Mouse (Mus musculus) gastrocnemius, adult 18-20 months (tissue): ENCODE data around the gene Plppr1. TPM values are rescaled to one million over a fixed set of nuclear protein-coding genes. Genes with fewer than 3 reads are reported as not detected.
"Not testable (repeated sequence)": the region's sequence is repeated elsewhere in the genome, so short reads cannot be mapped to it uniquely, and the experiment has no call there.

ENCODE experiments used
- DNase-seq: peaks from one replicate; pipeline ENCODE4 v3.0.0; 2021; ENCODE audit warnings: low spot score
- total RNA-seq, 2 experiments: library from RNA; stranded (reverse); gene quantifications; 2 replicates each; pipeline ENCODE4 v1.2.3; 2021

The Plppr1 gene
- total RNA-seq, 2 experiments from 2014 or later: not detected

DNA sequence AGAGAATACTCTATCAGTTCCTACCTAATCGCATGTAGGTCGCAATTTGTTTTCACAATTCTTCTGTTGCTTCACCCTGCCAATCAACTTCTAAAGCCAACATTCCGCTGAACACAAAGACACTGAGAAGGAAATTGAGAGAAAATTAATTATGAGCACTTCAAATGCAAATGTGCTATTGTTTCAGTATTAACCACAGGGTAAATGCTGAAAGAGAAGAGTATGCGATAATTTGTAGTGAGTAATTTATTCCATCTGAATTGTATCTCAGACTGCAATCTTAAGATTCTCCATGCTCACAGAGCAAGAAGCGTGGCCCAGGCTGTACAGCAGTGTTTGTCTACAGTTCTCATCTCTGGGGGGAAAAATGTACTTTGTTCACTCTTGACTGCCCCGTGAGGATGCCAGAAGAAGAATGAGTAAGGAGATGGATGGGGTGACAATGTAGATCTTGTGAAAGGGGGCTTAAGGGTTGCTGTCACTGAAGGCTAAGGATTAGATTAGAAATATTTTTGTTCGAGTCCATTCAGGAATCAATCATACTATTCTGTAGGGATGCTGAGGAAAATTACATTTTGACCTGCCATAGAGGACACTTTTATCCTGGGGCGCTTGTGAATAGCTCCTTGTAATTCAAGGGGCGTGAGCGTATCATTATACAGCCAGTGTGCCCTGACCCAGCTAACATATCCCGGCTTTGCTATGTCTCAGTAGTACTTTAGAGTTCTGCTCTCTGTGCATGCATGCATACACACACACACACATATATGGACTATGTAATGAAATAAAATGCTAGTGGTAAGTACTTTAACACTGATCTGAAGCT lies 173.3 kb downstream of the Plppr1 start:
- no peak for DNase-seq

DNA sequence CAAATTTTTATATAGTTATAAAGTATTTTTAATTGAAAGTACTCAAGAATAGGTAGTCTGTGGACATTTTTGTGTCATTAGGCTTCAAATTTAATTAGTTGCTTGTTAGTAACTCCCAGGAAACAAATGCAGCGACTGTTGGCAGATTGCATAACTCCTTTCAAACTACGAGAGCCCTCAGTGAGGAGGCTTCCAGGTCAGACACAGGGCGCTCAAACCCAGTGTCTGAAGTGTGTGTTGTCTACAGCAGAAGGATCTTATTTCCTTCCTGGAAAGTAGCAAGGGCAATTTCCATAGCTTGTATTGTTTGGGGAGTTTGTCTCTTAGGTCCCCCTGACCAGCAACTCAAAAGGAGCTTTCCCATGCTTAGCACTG lies 173.9 kb downstream of the Plppr1 start:
- no peak for DNase-seq

DNA sequence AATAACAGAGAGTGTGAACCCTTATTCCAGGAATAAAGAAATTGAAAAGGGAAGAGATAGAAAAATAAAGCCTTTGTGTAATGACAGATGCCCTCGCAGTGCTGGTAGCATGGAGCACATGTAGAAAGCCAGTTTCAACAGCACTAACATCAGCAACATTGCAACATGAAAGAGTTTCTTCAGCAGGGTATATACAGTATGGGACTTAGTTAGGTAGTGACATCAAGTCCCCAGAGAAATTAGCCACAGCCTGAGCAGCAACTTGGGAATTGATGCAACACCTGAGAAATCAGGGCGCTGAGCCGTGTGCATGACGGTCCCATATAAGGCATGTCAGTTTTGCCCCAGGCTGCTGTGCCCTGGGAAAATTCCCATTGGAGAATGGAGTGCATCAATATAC lies 179.0 kb downstream of the Plppr1 start:
- no peak for DNase-seq

DNA sequence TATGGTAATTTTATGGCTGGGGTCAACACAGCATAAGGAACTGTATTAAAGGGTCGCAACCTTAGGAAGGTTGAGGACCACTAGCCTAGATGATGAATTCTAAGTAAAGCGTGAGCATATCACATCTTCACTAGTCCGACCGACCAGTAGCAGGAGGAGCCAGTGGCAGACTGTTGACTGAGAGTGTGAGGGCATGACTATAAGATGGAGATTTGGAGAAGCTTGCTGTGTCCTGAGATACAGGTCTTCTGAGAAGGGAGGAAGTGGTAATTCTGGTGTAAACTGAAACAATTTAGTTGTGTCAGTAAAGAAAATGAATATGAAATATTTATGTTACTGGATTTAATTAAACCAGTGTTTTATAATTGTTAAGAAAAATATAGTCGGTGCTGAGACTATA lies 180.4 kb downstream of the Plppr1 start:
- DNase-seq: no peak

DNA sequence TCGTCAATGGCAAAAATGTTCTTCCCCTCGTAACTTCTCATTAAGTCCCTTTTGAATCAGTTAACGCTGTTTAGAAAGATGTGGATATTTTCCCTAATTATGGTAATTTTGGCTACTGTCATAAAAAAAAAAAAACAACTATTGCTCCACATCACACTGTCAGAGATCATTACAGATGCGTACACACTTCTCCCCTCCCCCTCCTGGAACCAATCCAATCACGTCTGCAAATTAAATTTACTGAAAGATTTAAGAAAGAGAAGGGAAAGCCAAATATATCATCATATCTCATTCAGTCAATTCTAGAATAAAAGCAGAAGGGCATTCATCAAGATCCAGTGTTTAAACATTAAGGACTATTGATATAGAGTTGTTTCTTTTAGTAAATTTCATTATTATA lies 185.7 kb downstream of the Plppr1 start:
- DNase-seq: no peak

DNA sequence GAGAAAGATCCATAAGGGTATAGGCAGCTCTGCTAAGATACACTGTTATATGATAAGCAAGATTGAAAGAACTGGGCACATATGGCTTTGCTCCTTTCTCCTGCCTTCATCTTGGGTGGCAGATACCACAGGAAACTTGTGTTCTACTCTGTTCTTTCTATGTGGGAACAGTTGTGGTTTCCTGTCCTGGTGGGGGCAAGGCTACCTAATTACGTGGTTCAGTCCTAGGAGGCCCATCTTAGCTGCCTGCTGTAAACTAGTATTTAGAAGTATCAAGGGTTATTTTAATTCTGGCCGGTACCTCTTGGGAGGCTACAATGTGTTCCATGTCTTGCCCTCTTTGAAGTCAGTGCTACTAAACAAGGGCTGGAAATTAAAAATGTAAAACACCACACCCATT lies 186.2 kb downstream of the Plppr1 start:
- DNase-seq: no peak

DNA sequence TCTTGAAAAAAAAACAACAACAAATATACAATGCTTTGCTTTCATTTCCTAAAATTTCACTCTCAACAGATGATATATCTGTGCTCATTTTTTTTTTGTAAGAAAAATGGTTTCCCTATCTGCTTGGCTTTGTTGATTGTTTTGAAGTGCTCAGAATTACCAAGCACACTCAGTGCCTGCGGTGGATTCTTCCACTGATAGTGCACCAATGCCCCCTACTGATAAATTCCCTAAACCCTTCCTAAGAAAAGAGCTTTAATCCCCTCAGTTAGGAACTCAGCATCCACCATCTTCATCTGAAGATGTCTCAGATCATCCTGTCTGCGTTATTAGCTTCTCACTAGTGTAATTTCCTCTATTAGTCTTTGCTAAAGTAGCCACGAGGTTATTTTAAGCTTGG lies 192.2 kb downstream of the Plppr1 start:
- DNase-seq: no peak

DNA sequence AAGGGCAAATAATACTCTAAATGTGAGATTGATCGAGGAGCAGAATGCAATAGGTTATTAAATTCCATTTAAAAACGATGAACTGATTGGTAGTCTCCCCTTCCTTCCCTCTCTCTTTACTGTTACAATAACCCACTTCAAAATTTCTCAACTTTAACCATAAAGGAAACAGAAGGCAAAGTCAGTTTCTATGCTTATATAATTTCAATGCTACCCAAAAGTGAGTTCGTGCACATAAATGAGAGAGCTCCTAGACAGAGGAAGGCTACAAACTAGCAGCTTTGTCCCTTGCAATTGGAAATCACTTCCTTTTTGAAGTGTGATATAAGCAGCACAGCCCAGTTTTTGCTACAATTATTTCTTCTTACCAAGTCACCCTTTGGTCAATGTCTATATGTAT lies 193.1 kb downstream of the Plppr1 start:
- no peak for DNase-seq

DNA sequence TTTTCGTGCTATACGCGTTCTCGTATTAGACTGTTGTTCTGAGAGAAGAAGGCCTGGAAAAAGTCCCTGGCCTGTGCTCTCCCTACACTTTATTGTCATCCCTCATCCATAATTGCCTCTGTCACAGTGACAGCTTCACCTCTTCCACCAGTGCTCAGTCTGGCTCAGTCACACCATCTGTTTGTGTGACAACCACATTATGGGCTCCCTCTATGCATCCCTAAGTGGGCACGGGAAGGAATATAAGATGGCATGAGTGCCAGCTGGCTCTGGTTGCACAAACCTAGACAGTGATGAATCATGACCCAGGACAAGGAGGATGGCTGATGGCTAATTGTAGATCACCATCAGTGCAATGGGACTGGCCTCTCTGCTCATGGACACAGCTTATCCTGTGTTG lies 219.4 kb downstream of the Plppr1 start:
- DNase-seq: no peak

DNA sequence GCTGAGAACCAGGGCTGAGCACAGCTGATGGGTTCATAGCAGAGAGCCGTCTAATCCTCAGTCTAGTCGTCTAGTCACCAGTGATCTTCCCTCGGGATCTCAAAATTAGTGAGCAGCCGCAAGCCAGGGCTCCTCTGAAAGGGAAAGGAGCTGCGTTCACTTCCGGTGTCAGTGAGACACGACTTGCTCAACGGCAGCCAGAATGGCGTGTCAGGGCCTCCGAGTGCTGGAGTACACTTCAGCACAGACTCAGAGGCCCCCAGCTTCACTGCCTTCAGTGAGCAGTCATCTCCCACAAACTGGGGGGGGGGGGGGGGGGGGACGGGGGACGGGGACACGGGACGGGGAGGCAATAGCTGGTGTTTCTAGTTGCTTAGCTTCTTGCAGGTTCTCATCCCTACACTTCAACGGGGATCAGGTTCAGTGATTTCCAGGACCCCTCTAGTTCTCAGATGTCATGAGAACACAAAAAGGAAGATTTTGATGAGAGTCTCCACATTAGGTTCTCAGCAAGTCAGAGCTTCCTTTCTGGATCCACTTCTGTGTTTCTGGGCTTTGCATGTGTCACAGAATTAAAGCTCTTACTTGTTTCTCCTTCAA lies 225.7 kb downstream of the Plppr1 start:
- no peak for DNase-seq

DNA sequence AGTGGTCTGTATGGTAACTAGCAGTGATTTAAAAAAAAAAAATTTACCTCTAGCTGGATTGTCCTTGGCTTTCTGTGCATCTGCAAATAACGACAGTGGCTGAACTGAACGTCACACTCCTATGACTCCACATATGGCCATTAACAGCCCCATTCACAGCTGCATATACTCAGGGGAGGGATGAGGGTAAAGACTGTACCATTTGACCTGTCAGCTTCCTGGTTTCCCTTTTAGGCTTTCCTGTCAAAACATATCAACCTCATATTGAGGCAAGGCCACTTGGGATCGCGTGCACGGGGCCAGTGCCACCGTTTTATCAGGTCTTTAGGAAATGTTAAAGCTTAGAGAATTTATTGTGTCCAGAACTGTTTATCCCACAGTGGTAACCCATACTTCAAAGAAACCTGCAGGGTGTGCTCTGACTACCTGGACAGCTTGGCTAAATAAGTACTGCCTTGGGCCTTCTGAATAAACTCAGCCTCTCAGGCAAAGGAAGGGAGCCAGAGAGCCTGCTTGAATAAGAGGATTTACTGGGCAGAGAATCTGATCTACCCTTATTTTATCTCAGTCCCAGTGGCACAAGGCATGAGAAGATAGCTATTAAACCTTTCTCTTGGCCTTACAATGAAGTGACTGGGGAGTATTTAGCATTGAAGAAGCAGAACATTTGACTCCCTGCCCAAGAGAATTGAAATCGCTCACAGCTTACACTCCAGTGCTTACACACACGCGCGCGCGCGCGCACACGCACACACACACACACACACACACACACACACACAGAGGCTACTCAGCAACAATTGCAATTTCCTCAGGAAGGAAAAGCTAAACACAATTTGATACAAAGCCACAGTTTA lies 226.5 kb downstream of the Plppr1 start:
- DNase-seq: no peak

DNA sequence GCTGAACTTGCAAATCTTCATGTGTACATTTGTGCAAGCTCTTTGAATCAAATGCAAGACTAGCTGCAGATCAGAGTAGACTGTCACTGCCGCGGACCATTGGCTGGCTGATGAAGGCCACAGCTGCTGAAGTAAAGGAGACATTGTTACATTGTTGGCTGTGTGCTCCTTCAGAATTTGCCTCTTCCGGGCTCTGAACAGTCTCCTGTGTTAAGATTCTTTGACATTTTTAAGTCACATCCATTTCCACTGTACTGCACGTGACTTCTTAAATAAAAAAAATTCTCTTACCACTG lies 227.1 kb downstream of the Plppr1 start:
- no peak for DNase-seq

DNA sequence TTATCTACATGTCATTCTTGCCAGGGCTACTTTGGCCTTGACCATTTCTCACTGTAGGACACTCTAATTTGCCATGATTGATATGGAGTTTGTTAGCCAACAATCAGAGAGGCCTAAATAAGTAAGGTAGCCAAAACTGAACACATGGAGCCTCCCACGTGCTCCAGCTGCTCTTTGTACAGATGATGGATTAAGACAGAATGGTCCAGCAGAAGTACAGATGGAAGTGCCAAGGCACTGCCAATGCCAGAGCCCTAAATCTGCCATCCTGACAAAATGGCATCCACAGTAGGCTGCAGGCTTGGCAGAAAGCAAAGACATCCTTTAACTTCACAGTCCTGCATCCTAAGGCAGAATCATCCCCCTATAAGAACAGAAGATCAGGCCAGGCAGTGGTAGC lies 237.4 kb downstream of the Plppr1 start:
- no peak for DNase-seq

DNA sequence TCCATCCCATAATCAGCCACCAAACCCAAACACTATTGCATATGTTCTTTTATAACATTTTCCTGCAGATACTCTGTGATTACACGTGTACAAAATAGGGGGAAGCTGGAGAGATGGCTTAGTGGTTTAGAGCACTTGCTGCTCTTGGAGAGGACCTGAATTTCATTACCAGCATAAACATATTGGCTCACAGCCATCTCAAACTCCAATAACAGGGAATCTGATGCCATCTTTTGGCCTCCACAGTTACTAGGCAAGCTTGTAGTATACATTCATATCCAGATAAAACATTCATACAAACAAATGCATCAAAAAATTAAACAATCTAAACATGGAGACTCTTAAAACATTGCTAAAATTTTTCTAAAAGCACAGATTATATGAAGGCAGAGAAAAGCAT lies 240.5 kb downstream of the Plppr1 start:
- DNase-seq: no peak

DNA sequence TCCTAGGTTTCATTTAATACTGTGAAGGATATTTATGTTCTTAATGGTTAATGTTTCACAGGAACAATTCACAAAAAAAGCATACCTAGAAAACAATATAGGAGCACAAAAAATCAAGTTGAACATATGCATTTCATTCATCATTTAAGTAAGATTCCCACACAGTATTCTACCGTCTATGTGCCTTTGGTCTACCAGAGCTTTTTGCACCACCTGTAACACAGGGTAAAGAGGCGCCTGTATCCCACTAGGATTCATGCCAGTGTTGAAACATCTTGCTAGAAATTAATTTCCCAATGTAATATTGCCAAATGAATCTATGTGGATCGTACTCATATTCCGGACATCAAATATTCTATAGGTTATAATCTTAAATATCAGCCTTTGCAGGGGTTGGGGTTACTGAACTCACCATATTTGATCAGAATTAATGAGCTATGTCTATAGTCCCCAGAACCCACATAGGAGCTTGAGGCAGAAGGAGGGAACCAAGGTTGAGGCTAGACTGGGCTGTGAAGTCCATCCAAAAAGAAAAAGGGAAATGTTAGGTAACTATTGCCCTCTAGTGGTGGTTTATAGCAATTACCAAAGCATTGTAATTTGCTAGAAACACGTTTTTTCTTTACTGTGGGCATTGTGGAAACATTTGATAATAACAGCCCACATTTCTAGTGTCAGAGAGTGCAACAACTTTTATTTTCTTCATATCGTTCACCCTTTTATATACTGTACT lies 263.0 kb downstream of the Plppr1 start:
- DNase-seq: no peak

DNA sequence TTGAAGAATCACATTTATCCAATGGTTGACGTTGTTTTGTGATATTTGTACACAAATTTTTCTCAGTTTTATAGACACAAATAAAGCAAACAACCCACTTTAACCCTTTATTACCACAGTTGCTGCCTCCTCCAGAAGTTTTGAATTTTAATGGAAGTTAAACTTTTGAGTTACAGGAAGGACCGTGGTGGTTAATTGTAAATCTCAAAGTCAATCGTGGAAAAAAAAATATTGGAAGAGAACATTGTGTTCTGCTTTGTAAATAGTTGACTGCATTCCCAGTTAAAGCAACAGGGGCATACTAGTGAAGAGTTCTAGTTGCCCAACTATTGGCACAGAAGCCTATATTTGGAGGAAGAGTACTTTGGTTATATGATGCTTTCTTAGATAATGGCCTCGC lies 278.9 kb downstream of the Plppr1 start:
- DNase-seq: not testable (repeated sequence)

DNA sequence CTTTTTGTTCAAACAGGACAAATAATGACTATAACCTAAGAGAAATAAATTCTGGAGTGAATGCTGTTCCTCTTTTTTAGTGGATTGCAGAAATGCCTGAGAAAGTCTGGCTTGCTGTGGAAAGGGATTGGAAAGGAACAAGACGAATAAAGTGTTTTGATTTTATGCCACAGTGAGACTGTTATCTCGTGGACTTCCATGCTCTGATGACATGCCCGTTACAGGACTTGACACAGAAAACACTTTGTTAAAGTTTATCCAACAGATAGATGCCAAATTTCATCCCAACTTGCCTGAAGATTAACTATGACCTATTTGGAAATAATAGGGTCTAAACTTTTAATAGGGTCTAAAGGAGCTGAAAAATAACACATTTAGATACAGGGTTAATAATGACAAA lies 281.0 kb downstream of the Plppr1 start:
- not testable (repeated sequence) for DNase-seq

DNA sequence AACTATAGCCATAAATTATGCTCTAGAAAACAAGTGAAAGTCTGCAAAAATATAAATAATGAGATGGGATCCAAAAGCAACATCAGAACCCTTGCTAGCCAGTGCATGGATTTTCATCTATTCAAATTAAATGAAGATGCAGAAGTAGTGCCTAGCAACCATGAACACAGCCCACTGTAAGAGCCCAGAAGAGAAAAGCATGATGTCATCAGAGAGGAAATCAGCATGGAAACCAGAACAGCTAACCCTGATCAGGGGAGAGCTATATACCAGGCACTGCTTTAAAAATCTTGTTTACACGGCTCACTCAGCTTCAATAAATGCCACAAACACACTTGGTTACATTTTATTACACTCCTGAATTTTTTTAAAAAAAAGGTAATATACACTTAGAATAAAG lies 288.9 kb downstream of the Plppr1 start:
- DNase-seq: not testable (repeated sequence)

DNA sequence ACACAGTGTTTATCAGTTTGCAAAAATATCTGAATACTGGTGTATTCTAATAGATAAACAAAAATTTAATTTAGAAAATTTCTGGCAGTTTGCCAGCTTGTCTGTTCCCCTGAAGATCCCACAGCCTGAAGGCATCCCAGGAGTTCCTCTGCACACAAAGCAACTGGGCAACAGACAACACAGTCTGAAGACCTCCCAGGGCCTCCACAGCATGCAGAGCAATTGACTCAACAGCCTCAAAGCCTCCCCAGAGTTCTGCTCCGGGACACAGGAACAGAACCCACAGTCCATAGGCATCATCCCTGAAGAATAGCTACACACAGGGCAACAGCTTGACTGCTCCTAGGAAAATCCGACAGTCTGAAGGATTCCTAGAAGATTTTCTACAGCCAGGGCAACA lies 289.6 kb downstream of the Plppr1 start:
- DNase-seq: no peak

DNA sequence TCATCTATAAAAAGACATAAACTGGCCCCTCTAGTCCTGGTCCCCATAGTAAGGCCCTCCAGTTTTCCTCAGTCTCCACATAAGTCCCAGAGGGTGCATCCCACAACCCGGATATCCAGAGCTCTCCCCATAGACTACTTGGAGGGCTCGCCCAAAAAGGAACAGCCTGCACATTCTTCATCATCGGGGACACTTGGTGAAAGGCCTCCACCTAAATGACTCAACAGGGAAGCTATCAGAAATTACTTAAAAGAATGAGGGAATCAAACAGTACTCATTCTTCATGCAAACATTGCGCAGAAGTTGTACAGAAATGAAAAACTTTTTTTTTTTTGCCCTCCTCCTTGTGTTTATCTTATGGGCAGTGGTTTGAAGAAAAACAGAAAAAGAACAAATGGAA lies 291.4 kb downstream of the Plppr1 start:
- no peak for DNase-seq

DNA sequence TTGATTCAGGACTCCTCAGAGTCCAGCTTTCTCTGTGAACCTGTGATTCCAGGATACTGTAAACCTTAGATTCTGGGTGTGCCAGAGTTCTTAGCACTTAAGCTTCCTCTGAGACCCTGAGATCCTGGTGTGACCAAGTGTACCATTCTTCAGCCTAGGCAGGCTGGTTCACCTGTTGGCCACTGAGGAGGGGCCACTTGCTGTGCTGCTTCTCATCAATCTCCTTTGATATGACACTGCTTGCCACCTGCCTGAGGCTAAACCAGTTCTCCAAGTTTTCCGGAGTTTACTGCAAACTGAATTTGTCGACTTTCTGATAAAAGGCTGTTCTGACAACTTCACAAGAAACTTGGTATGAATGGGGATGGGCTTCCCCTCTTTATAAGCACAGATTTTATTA lies 298.0 kb downstream of the Plppr1 start:
- no peak for DNase-seq

DNA sequence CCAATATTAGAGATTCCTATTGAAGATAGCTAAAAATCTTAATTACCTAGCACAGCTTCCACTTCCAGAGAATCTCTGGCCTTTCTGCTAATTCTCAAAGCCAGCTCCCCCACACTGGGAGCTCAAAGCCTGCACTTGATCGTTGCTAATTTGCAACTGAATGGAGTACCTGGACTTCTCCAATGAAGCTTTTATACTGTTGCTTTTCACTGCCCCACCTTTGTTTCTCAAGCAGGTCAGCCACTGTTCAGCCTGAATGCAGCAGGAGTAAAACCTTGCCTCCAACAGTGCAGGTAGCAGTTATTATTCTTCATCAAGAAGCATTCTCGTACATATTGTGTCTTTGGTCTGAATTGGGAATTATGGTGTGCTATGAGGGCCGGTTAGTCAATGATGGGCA lies 309.0 kb downstream of the Plppr1 start:
- not testable (repeated sequence) for DNase-seq
